Mouse (Mus musculus) CD4-positive naive resting alpha-beta T cell, adult 76 days (primary cell): ENCODE measurements around the gene Mgme1. TPM values are rescaled to one million over a fixed set of nuclear protein-coding genes. Genes with fewer than 3 reads are reported as not detected.

Experiments used
- total RNA-seq: library from RNA; stranded (reverse); gene quantifications from one replicate; pipeline ENCODE4 v1.2.4, GENCODE M21; 2023

The Mgme1 gene
- 6.3 TPM for total RNA-seq

GRCm38 (mm10) chr2:144270507-144271420, at the start of gene Mgme1, which contains the start of gene Snx5:
TSS of gene Mgme1 (plus strand) at chr2:144270663.
TSS of gene Snx5 (minus strand) at chr2:144270906.

Other genes starting within 250 kb of the Mgme1 start
- gene Banf2, start 237.6 kb upstream of the Mgme1 start, total RNA-seq = not detected
- 489 TPM for gene Snx5, start 243 bp downstream of the Mgme1 start, total RNA-seq
- not detected for gene Ovol2, start 61.5 kb downstream of the Mgme1 start, total RNA-seq
- gene Kat14, start 98.3 kb downstream of the Mgme1 start, total RNA-seq = 30.7 TPM
- not detected for gene Pet117, start 98.3 kb downstream of the Mgme1 start, total RNA-seq